Mouse (Mus musculus): ENCODE data around the gene Galntl6.

GRCm38 (mm10) chr8:57777988-57778721 is 1134.3 kb downstream of the Galntl6 start:
- no peak for TF ChIP-seq TAL1 (IDR thresholded peaks at IDR 0.05; ENCODE audit: low read length)
- no peak for TF ChIP-seq GATA1 (IDR thresholded peaks at IDR 0.05; ENCODE audit: low read length)
